Mouse (Mus musculus) lung, adult 2 months (tissue): ENCODE results near the gene Exd1. TPM values are rescaled to one million over a fixed set of nuclear protein-coding genes. Genes with fewer than 3 reads are reported as not detected.

Experiments
- DNase-seq: peaks from one replicate; pipeline ENCODE4 v3.0.0; 2022
- H3K4me1 ChIP-seq: fragments of 200-500 bp; 2 replicates; pipeline ENCODE4 v1.6.1; 2011; ENCODE audit warnings: low read length; ENCODE audit not compliant: control insufficient read depth, insufficient read depth
- H3K4me3 ChIP-seq: fragments of 200-500 bp; replicated peaks from 2 replicates; pipeline ENCODE3; 2011; ENCODE audit warnings: low read depth, mild to moderate bottlenecking, control low read depth, low read length; ENCODE audit errors: extremely low read depth
- CTCF ChIP-seq: fragments of 200-500 bp; IDR thresholded peaks from 2 replicates; pipeline ENCODE4 v1.5.1; 2011; ENCODE audit warnings: mild to moderate bottlenecking, low read length, control low read depth; ENCODE audit not compliant: insufficient read depth
- POLR2A ChIP-seq: fragments of 200-500 bp; IDR thresholded peaks from 2 replicates; pipeline ENCODE4 v1.6.1; 2011; ENCODE audit warnings: low read depth, mild to moderate bottlenecking, control low read depth, low read length, borderline replicate concordance; ENCODE audit errors: extremely low read depth
- WGBS: fragments of 180-500 bp; shearing (Covaris S2); methylation state at CpG from one replicate; pipeline ENCODE4 v1.1.7; 2018; 5-methylcytosine and 5-hydroxymethylcytosine counted together
- polyA plus RNA-seq: library from polyadenylated mRNA; depleted of rRNA; stranded (reverse); fragments of >200 nt; gene quantifications from 2 replicates; pipeline ENCODE4 v1.2.3, GENCODE M21; 2012; rRNA removed

The Exd1 gene
- polyA plus RNA-seq = 0.36 and 0.78 TPM in 2 replicates

DNA sequence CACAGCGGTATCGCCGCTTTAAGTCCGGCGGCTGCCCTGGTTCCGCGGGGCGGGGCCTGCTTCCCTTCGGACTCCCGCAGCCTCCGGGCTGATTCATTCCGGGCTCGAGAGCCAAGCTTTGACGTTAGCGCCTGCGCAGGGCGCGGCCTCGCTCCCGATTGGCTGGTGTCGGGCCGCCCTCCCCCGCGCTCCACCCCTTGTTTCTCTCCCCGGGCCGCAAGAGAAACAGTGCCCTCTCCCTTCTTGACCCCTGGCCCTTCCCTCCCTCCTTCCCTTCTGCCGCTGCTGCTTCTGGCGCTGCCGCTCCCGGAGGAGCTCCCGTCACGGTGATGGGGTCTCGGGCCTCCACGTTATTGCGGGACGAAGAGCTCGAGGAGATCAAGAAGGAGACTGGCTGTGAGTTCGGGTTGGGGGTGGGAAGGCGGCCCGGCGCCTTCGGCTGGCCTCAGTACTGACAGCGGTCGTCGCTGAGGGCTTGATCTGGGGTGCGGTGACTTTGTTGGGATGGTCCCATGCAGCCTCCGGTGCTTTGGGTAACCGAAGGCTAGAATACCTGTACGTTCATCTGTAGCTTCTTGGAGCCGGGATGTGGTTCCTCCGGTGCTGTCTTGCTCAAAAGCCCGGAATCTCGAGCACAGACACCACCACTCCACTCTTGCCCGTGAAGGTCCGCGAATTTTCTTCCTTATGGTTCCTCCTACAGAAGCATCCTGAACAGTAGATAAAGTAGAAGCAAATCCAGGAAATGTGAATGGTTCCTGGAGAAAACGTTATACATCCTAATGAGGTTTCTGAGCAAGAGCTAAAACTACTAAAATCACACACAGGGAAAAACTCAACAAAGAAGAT lies at the start of gene Exd1, which contains the start of gene Chp1:
Gene Exd1 (minus strand): TSS at position 106 of the 849 bp plus-strand sequence.
Gene Chp1 (plus strand): TSS at position 176 of the 849 bp plus-strand sequence.
- WGBS = under 1% methylated on average over 57 of the region's 57 CpGs
- peak; percentile 75; the same call in 1 of the 2 replicates for TF ChIP-seq POLR2A
- TF ChIP-seq CTCF = no peak
- peak; percentile 97 for DNase-seq

DNA sequence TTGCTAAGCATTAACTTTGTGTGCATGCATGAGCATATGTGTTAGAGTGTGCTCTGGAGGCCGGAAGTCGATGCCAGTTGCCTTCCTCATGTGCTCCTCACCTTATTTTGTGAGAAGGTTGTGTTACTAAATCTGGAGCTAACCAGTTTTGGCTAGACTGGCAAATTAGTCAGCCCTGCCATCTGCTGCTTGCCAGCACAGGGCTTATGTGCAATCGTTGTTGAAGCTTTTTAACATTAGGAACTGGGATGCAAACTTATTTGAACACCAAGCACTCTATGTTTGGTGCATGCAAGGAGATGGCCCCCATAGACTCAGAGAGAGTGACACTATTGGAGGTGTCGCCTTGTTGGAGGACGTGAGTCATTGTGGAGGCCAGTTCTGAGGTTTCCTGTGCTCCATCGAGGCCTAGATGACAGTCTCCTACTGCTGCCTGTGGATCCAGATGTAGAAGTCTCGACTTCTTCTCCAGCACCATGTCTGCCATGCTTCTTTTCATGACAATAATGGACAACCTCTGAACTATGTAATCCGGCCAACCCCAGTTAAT lies 49.4 kb upstream of the Exd1 start:
- peaks cover 14% of the 10 kb centered on the region; the same call in 1 of the 2 replicates for H3K4me1 ChIP-seq
- TF ChIP-seq POLR2A = no peak
- no peak for TF ChIP-seq CTCF
- 67% methylated on average over 8 of the region's 8 CpGs for WGBS
- H3K4me3 ChIP-seq = no peak overlapping the region
- no peak for DNase-seq

More for the DNA sequence above, at the start of gene Exd1, which contains the start of gene Chp1:
- peak within 1 kb of the TSS; percentile 97 for H3K4me3 ChIP-seq
- H3K4me1 ChIP-seq = peaks cover 6% of the 10 kb centered on the region

DNA sequence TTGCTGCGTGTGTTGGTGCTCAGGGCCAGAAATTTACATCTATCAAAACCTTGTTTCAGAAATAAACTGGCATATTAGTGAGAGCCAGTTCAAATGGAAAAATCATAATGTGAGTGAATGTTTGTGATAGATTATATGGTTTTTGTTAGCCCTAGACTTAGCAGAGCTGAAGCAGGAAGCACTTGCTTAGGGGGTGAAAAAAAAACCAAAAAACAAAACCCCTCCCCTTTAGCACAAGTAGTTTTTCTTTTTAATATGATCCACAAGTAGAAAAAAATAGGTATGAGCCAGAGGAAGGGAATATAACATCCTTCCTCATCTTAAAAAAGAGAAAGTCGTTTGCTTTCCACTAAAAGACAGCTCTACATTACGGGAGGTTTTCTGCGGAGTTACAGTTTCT lies 47.9 kb upstream of the Exd1 start:
- Histone ChIP-seq H3K4me3 (peak overlapping the region; percentile 97), H3K4me1 (peaks cover 10% of the 10 kb centered on the region; the same call in 1 of the 2 replicates)
- no peak for TF ChIP-seq POLR2A
- no peak for TF ChIP-seq CTCF
- WGBS = 16% methylated on average over 4 of the region's 4 CpGs
- DNase-seq = no peak

DNA sequence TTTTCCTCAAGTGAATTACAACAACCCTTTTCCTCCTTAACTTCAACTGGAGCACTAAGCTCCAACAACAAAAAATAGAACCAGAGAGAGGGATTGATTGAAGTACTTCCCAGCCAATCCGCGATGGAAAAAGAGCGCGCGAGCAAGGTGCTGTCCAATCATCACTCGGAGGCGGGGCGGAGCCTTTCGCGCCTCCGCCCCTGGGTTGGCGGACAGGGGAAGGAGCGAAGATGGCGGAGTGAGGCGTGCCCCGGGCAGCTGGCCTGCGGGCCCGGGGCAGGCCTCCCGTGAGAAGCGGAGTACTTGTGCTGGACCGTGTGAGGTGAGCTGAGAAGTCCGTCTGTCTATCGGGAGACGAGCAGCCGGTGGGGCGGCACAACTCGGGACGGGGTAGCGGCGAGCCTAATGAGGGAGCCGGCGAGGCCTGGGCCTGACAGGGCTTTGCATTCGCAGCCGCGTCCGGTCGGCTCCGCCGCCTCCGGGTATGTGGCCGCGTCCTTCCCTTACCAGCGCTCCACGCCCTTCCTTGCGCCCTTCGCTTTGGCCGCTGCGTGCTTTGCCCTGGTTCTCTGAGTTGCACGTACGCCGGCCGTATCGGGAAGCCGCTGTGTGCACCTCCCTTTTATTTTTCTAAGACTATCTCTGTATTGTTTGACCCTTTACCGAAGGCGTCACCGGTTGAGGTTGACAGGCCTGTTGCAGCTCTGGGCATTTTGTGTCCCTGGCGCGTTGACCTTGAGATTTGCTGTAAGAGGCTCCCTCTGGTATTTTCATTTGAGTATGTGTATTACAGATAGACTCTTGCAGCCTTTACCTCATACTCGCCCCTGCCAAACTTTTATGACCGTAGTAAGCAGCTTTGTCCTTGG lies 46.9 kb upstream of the Exd1 start:
- H3K4me1 ChIP-seq = peaks cover 10% of the 10 kb centered on the region; the same call in 1 of the 2 replicates

DNA sequence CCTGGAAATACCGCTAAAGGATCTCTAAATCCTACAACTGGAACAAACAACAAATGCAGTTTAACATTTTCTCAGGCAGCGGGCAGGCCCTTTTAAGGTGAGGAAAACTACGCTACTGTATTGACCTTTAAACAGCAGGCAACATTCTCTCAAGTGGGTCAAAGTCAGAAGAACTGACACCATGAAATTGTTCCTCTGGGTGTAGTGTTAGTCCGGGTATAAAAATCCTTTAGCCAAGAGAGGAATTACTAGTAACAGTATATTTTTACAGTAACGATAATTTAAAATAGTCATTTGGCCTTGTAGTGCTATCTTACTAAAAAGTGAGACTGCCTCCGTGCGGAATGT lies 46.3 kb upstream of the Exd1 start:
- DNase-seq = no peak
- WGBS = 8% methylated on average over 7 of the region's 7 CpGs
- peaks cover 10% of the 10 kb centered on the region; the same call in 1 of the 2 replicates for H3K4me1 ChIP-seq
- peak overlapping the region; percentile 47 for H3K4me3 ChIP-seq
- TF ChIP-seq POLR2A (no peak), CTCF (no peak)

More for the DNA sequence above, 46.9 kb upstream of the Exd1 start:
- H3K4me3 ChIP-seq = peak overlapping the region; percentile 97
- TF ChIP-seq CTCF (no peak), POLR2A (peak; percentile 72; the same call in 1 of the 2 replicates)
- under 1% methylated on average over 61 of the region's 61 CpGs for WGBS
- peak; percentile 95 for DNase-seq

DNA sequence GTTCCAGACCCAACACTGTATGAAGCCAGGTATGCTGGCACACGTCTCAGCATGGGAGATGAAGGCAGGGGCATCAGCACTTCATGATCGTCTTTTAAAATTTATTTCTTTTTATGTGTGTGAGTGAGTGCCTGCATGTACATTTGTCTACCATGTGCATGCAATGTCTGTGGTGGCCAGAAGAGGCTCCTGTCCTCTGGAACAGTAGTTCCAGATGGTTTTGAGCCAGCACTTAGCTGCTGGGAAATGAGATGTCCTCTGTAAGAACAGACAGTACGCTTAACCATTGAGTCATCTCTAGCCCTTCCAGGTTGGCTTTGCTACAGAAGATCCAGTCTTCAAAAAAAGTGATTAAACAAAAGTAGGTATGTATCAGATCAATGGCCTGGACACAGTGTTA lies 43.8 kb upstream of the Exd1 start:
- Histone ChIP-seq H3K4me3 (no peak overlapping the region), H3K4me1 (peaks cover 4% of the 10 kb centered on the region; the same call in 1 of the 2 replicates)
- 85% methylated on average over 3 of the region's 3 CpGs for WGBS
- TF ChIP-seq POLR2A = no peak
- no peak for TF ChIP-seq CTCF
- no peak for DNase-seq

DNA sequence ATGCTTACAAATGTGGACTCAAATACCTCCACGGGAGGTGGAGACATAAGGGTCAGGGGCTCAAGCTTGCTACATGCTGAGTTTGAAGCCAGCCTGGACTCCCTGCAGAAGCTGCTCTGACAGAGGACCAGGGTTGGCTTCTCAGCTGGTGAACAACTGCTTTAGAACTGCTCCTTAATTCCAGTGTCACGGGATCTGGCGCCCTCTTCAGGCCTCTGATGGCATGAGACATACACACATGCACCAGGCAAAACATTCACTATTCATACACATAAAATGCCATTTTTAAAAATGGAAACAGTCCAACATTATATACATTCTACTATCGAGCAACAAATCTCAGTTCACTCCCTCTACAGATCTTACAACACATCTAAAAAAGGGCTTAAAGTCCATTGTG lies 40.0 kb upstream of the Exd1 start:
- DNase-seq = peak; percentile 67
- WGBS = 16% methylated on average over 4 of the region's 4 CpGs
- Histone ChIP-seq H3K4me3 (no peak overlapping the region), H3K4me1 (no peaks in the 10 kb centered on the region)
- peak; percentile 90 for TF ChIP-seq CTCF
- TF ChIP-seq POLR2A = no peak

DNA sequence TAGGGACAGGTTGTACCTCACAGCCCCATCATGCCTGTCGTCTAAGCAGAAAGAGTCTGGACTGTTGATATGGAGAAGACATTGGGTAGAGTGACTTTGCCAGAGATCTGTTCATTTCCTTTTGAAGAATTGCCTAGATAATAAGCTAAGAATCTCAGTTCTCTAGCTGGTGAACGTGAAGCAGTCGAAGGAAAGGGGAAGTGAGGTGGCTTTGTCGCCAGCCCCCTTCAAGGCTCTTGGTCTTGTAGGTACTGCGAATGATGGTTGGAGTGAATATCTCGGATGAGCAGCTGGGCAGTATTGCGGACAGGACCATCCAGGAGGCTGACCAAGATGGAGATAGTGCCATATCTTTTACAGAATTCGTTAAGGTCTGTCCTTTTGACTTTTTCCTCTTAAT lies 36.9 kb upstream of the Exd1 start:
- WGBS = 83% methylated on average over 8 of the region's 8 CpGs
- Histone ChIP-seq H3K4me3 (no peak overlapping the region), H3K4me1 (no peaks in the 10 kb centered on the region)
- no peak for DNase-seq
- TF ChIP-seq POLR2A = no peak
- no peak for TF ChIP-seq CTCF

DNA sequence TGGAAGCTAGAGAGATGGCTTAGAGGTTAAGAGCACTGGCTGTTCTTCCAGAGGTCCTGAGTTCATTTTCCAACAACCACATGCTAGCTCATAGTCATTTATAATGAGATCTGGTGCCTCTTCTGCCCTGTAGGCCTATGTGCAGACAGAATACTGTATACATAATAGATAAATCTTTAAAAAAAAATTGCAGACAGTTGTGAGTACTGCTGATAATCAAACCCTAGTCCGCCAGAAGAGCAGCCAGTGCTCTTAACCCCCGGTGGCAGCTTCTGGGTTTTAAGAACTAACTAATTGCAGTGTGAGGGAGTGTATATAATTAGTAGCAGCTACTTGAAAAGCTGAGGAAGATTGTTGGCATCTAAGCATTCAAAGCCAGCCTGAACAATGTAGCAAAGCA lies 36.0 kb upstream of the Exd1 start:
- no peak for DNase-seq
- WGBS = 72% methylated on average over 2 of the region's 2 CpGs
- TF ChIP-seq POLR2A = no peak
- no peak for TF ChIP-seq CTCF
- H3K4me3 ChIP-seq = no peak overlapping the region
- H3K4me1 ChIP-seq = no peaks in the 10 kb centered on the region
